Mouse (Mus musculus): ENCODE results near the gene Chka.

DNA sequence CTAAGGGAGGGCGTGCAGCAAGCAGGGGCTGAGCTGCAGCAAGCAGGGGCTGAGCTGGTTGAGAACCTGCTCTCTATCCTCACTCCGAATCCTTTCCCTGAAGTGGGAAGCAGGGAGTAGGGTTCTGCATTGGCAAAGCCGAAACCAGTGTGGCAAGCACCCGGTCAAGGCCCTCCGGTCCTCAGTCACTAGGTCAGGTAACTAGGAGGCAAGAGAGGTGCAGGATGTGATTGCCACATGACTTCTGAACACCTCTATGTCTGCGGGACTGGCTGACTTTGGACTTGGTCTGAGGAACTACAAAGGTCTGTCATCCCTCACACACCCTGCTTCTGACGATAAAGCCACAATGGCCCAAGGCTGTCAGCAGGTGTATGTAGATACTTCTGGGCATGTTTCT is 17.3 kb upstream of the Chka start:
- TF ChIP-seq HCFC1 (IDR thresholded peaks at IDR 0.05; ENCODE audit: borderline replicate concordance, insufficient read depth, low read length): no peak
- TF ChIP-seq ZNF384 (IDR thresholded peaks at IDR 0.05; ENCODE audit: low read depth, low read length): no peak
- no peak for TF ChIP-seq CHD2 (IDR thresholded peaks at IDR 0.05; ENCODE audit: low read depth, low read length)
- TF ChIP-seq ZC3H11A (IDR thresholded peaks at IDR 0.05; ENCODE audit: borderline replicate concordance, low read depth, low read length): no peak
- TF ChIP-seq MAFK (IDR thresholded peaks at IDR 0.05; ENCODE audit: insufficient read depth, low read depth, low read length): no peak

All from ES-E14 (cell line).